Mouse (Mus musculus) kidney, postnatal 0 days (tissue): ENCODE measurements around the gene Rasgef1b. TPM values are rescaled to one million over a fixed set of nuclear protein-coding genes. Genes with fewer than 3 reads are reported as not detected.

Experiments used
- ATAC-seq: fragments of 200-750 bp; cut with Nextera tagmentation; replicated peaks from 2 replicates; pipeline ENCODE4 v1.8.0; 2017; ENCODE audit warnings: low read depth, moderate number of reproducible peaks, moderate TSS enrichment, moderate library complexity; ENCODE audit not compliant: low FRiP score
- DNase-seq: peaks from one replicate; pipeline ENCODE4 v3.0.0-alpha.2; 2016; ENCODE audit warnings: low spot score
- H3K27ac ChIP-seq: fragments of 300-500 bp; sonication (generic); 2 replicates; pipeline ENCODE4 v1.5.1; 2014; ENCODE audit warnings: mild to moderate bottlenecking
- H3K27me3 ChIP-seq: fragments of 300-500 bp; sonication (generic); 2 replicates; pipeline ENCODE4 v1.6.1; 2014; ENCODE audit warnings: low read length, mixed read lengths; ENCODE audit not compliant: insufficient read depth
- H3K36me3 ChIP-seq: fragments of 300-500 bp; sonication (generic); 2 replicates; pipeline ENCODE4 v1.6.1; 2014; ENCODE audit warnings: low read length, mixed read lengths; ENCODE audit not compliant: insufficient read depth
- H3K4me1 ChIP-seq: fragments of 300-500 bp; sonication (generic); replicated peaks from 2 replicates; pipeline ENCODE4 v1.6.1; 2014; ENCODE audit warnings: antibody characterized with exemption, low read length, mixed read lengths; ENCODE audit not compliant: insufficient read depth
- H3K4me2 ChIP-seq: fragments of 300-500 bp; sonication (generic); 2 replicates; pipeline ENCODE4 v1.6.1; 2014; ENCODE audit warnings: mild to moderate bottlenecking, low read length, moderate library complexity, mixed read lengths
- H3K4me3 ChIP-seq: fragments of 300-500 bp; sonication (generic); replicated peaks from 2 replicates; pipeline ENCODE4 v1.5.1; 2014; ENCODE audit warnings: low read depth, low read length
- H3K9ac ChIP-seq: fragments of 300-500 bp; sonication (generic); 2 replicates; pipeline ENCODE4 v1.6.1; 2014; ENCODE audit warnings: low read depth, low read length
- H3K9me3 ChIP-seq: fragments of 300-500 bp; sonication (generic); replicated peaks from 2 replicates; pipeline ENCODE4 v1.6.1; 2016; ENCODE audit warnings: low read length, inconsistent platforms, mixed read lengths
- CTCF ChIP-seq: IDR thresholded peaks from 2 replicates; pipeline ENCODE4 v1.5.1; 2016; ENCODE audit warnings: antibody characterized with exemption, low read depth, mild to moderate bottlenecking, moderate library complexity
- WGBS: fragments of 180-500 bp; shearing (Covaris S2); extraction: QIAGEN DNeasy Blood & Tissue Kit; methylation state at CpG from one replicate; pipeline ENCODE4 v1.1.7; 2014; 5-methylcytosine and 5-hydroxymethylcytosine counted together
- polyA plus RNA-seq: library from polyadenylated mRNA; unstranded; fragments of >200 nt; fragmentation: Nextera tagmentation; extraction: Ambion mirVana; gene quantifications from 2 replicates; pipeline ENCODE4 v1.2.1, GENCODE M21; 2015

Rasgef1b gene
- polyA plus RNA-seq, 1 experiment from 2014 or later = 7.3 TPM

- no peak for DNase-seq
- no peak for ATAC-seq
- Histone ChIP-seq H3K36me3 (no peaks in the 10 kb centered on the region), H3K27ac (no peak overlapping the region), H3K4me3 (no peak overlapping the region), H3K4me2 (no peak overlapping the region), H3K4me1 (no peaks in the 10 kb centered on the region), H3K27me3 (no peaks in the 10 kb centered on the region), H3K9ac (no peak overlapping the region), H3K9me3 (no peaks in the 10 kb centered on the region)
- WGBS = 76% methylated on average over 5 of the region's 5 CpGs
- peak; percentile 30; the same call in 1 of the 2 replicates for TF ChIP-seq CTCF
Measured at GRCm38 (mm10) chr5:99423271-99423670, 305.6 kb downstream of the Rasgef1b start.

GRCm38 (mm10) chr5:99422856-99423255 lies 306.0 kb downstream of the Rasgef1b start:
- H3K4me3 ChIP-seq = no peak overlapping the region
- no peaks in the 10 kb centered on the region for H3K27me3 ChIP-seq
- ATAC-seq (no peak), DNase-seq (no peak)
- no peaks in the 10 kb centered on the region for H3K36me3 ChIP-seq
- no peak overlapping the region for H3K27ac ChIP-seq
- H3K9me3 ChIP-seq = no peaks in the 10 kb centered on the region
- no peak overlapping the region for H3K4me2 ChIP-seq
- WGBS = 91% methylated on average over 4 of the region's 4 CpGs
- H3K4me1 ChIP-seq = no peaks in the 10 kb centered on the region
- TF ChIP-seq CTCF = no peak
- no peak overlapping the region for H3K9ac ChIP-seq

GRCm38 (mm10) chr5:99422092-99422491 lies 306.8 kb downstream of the Rasgef1b start:
- H3K27ac ChIP-seq = no peak overlapping the region
- no peak overlapping the region for H3K4me2 ChIP-seq
- no peak for TF ChIP-seq CTCF
- no peak overlapping the region for H3K4me3 ChIP-seq
- H3K9ac ChIP-seq = no peak overlapping the region
- no peaks in the 10 kb centered on the region for H3K27me3 ChIP-seq
- ATAC-seq = no peak
- H3K36me3 ChIP-seq = no peaks in the 10 kb centered on the region
- H3K4me1 ChIP-seq = no peaks in the 10 kb centered on the region
- H3K9me3 ChIP-seq = no peaks in the 10 kb centered on the region
- WGBS = 84% methylated on average over 6 of the region's 6 CpGs
- no peak for DNase-seq

GRCm38 (mm10) chr5:99419872-99420271 lies 309.0 kb downstream of the Rasgef1b start:
- Histone ChIP-seq H3K27me3 (no peaks in the 10 kb centered on the region), H3K9ac (no peak overlapping the region), H3K36me3 (no peaks in the 10 kb centered on the region), H3K4me2 (no peak overlapping the region), H3K9me3 (no peaks in the 10 kb centered on the region), H3K4me1 (no peaks in the 10 kb centered on the region), H3K27ac (no peak overlapping the region), H3K4me3 (no peak overlapping the region)
- DNase-seq = no peak
- no peak for TF ChIP-seq CTCF
- ATAC-seq = no peak
- 61% methylated on average over 2 of the region's 2 CpGs for WGBS

- no peaks in the 10 kb centered on the region for H3K36me3 ChIP-seq
- H3K9ac ChIP-seq = no peak overlapping the region
- TF ChIP-seq CTCF = no peak
- ATAC-seq (0 out of 2 replicates have a peak, but pooled peaks have one; percentile 29), DNase-seq (no peak)
- H3K4me3 ChIP-seq = no peak overlapping the region
- H3K27ac ChIP-seq = no peak overlapping the region
- H3K27me3 ChIP-seq = no peaks in the 10 kb centered on the region
- H3K9me3 ChIP-seq = no peaks in the 10 kb centered on the region
- WGBS = 64% methylated on average over 21 of the region's 21 CpGs
- H3K4me1 ChIP-seq = no peaks in the 10 kb centered on the region
- no peak overlapping the region for H3K4me2 ChIP-seq
Measured at GRCm38 (mm10) chr5:99416902-99417301, 312.0 kb downstream of the Rasgef1b start.

- ATAC-seq (no peak), DNase-seq (no peak)
- H3K36me3 ChIP-seq = no peaks in the 10 kb centered on the region
- H3K27me3 ChIP-seq = no peaks in the 10 kb centered on the region
- H3K27ac ChIP-seq = no peak overlapping the region
- no peak overlapping the region for H3K4me2 ChIP-seq
- no peak for TF ChIP-seq CTCF
- H3K9me3 ChIP-seq = no peaks in the 10 kb centered on the region
- no peaks in the 10 kb centered on the region for H3K4me1 ChIP-seq
- WGBS = 85% methylated on average over 12 of the region's 12 CpGs
- no peak overlapping the region for H3K4me3 ChIP-seq
- no peak overlapping the region for H3K9ac ChIP-seq
Measured at GRCm38 (mm10) chr5:99415676-99416075, 313.2 kb downstream of the Rasgef1b start.

GRCm38 (mm10) chr5:99415049-99415448 lies 313.8 kb downstream of the Rasgef1b start:
- Histone ChIP-seq H3K4me3 (no peak overlapping the region), H3K27me3 (no peaks in the 10 kb centered on the region), H3K27ac (no peak overlapping the region), H3K9me3 (no peaks in the 10 kb centered on the region), H3K9ac (no peak overlapping the region), H3K36me3 (no peaks in the 10 kb centered on the region), H3K4me1 (no peaks in the 10 kb centered on the region), H3K4me2 (no peak overlapping the region)
- ATAC-seq (no peak), DNase-seq (no peak)
- TF ChIP-seq CTCF = no peak
- WGBS = 86% methylated on average over 2 of the region's 2 CpGs
